13 mouse cellular contexts compared by ENCODE assay signal in genomic region chr15:99364022-99364530, GRCm38 (mm10). TPM values are rescaled to one million over a fixed set of nuclear protein-coding genes. Genes with fewer than 3 reads are reported as not detected.
DNase-seq lines count a peak whose midpoint lies in the region; ATAC-seq and TF ChIP-seq lines count a peak whose summit lies in the region.
"Had no signal": no experiment of that assay in that cellular context is flagged by ENCODE, and none has a peak within 500 bp of the region (broad histone marks: within the 10 kb centered on the region; RNA-seq: fewer than 3 reads in every experiment).

No protein-coding gene starts in this region.

- ATAC-seq in forebrain, embryonic 12.5 days (ENCODE audit: low FRiP score) = no peak
- ATAC-seq in forebrain, embryonic 11.5 days (replicated peaks; ENCODE audit: low FRiP score) = no peak
- no peak for ATAC-seq in embryonic facial prominence, embryonic 13.5 days (ENCODE audit: insufficient number of reproducible peaks, insufficient read depth, low FRiP score, low TSS enrichment, low read depth)
- ATAC-seq in neural tube, embryonic 15.5 days (ENCODE audit: low FRiP score) = no peak
- ATAC-seq: liver, embryonic 12.5 days had no signal

- peaks cover 15% of the 10 kb centered on the region for H3K4me1 ChIP-seq in forebrain, embryonic 12.5 days
- H3K4me1 ChIP-seq in forebrain, embryonic 11.5 days (replicated peaks; ENCODE audit: control insufficient read depth, insufficient read depth, low read length) = no peaks in the 10 kb centered on the region; the same call in 1 of the 2 replicates
- peaks cover 8% of the 10 kb centered on the region for H3K4me1 ChIP-seq in kidney, adult 2 months (ENCODE audit: control insufficient read depth, insufficient read depth, low read length)
- H3K4me1 ChIP-seq in embryonic facial prominence, embryonic 13.5 days = peaks cover 26% of the 10 kb centered on the region
- peaks cover 14% of the 10 kb centered on the region for H3K4me1 ChIP-seq in neural tube, embryonic 15.5 days

- no peak for DNase-seq in forebrain, embryonic 11.5 days (ENCODE audit: low spot score)
- DNase-seq in kidney, adult 2 months = no peak
- DNase-seq in kidney, adult 18-20 months = no peak
- DNase-seq in 3134 (ENCODE audit: extremely low read depth, insufficient read length, low spot score) = peak; percentile 42
- DNase-seq in adrenal gland, postnatal 10 days = no peak
- DNase-seq: cerebellum, postnatal 25 days; kidney, adult 8-10 months; right cerebral cortex, postnatal 4 days had no signal

- no peak for TF ChIP-seq POLR2A in kidney, adult 2 months (IDR thresholded peaks at IDR 0.05; ENCODE audit: low read depth, low read length)

- H3K9ac ChIP-seq in forebrain, embryonic 12.5 days = no peak overlapping the region
- H3K9ac ChIP-seq in forebrain, embryonic 11.5 days (ENCODE audit: low read length) = no peak overlapping the region
- H3K9ac ChIP-seq in embryonic facial prominence, embryonic 13.5 days = no peak overlapping the region
- no peak overlapping the region for H3K9ac ChIP-seq in neural tube, embryonic 15.5 days (replicated peaks)
- H3K9ac ChIP-seq: liver, embryonic 12.5 days had no signal

- 78% methylated on average over 7 of the region's 7 CpGs for WGBS in forebrain, embryonic 12.5 days
- 77% methylated on average over 7 of the region's 7 CpGs for WGBS in forebrain, embryonic 11.5 days
- 49% methylated on average over 7 of the region's 7 CpGs for WGBS in kidney, adult 2 months
- 64% methylated on average over 7 of the region's 7 CpGs for WGBS in embryonic facial prominence, embryonic 13.5 days
- 77% methylated on average over 7 of the region's 7 CpGs for WGBS in neural tube, embryonic 15.5 days

- no peak for TF ChIP-seq CTCF in kidney, adult 2 months (conservative IDR thresholded peaks at IDR 0.05; ENCODE audit: insufficient read depth, insufficient read length, low read depth, low read length)

- H3K4me3 ChIP-seq in forebrain, embryonic 12.5 days (replicated peaks) = no peak overlapping the region
- H3K4me3 ChIP-seq in forebrain, embryonic 11.5 days (ENCODE audit: low read depth, low read length) = no peak overlapping the region
- H3K4me3 ChIP-seq in kidney, adult 2 months (ENCODE audit: insufficient read depth, low read depth, low read length) = no peak overlapping the region
- H3K4me3 ChIP-seq in embryonic facial prominence, embryonic 13.5 days = no peak overlapping the region
- no peak overlapping the region for H3K4me3 ChIP-seq in neural tube, embryonic 15.5 days (replicated peaks)
- H3K4me3 ChIP-seq: left cerebral cortex, adult 2 months; liver, embryonic 12.5 days had no signal

- no peaks in the 10 kb centered on the region for H3K36me3 ChIP-seq in forebrain, embryonic 12.5 days (replicated peaks)
- no peaks in the 10 kb centered on the region; the same call in 1 of the 2 replicates for H3K36me3 ChIP-seq in forebrain, embryonic 11.5 days (ENCODE audit: control insufficient read depth, insufficient read depth, low read length)
- H3K36me3 ChIP-seq in kidney, adult 2 months (ENCODE audit: control insufficient read depth, insufficient read depth, low read length) = no peaks in the 10 kb centered on the region
- no peaks in the 10 kb centered on the region for H3K36me3 ChIP-seq in embryonic facial prominence, embryonic 13.5 days
- H3K36me3 ChIP-seq in neural tube, embryonic 15.5 days = no peaks in the 10 kb centered on the region
- H3K36me3 ChIP-seq: liver, embryonic 12.5 days had no signal

- 0 out of 2 replicates have a peak overlapping the region, but pooled peaks have one; percentile 19 for H3K27ac ChIP-seq in forebrain, embryonic 12.5 days
- H3K27ac ChIP-seq in forebrain, embryonic 11.5 days (ENCODE audit: low read depth, low read length) = no peak overlapping the region
- peak overlapping the region; percentile 66 for H3K27ac ChIP-seq in kidney, adult 2 months (ENCODE audit: insufficient read depth, low read depth, low read length)
- peak overlapping the region; percentile 55 for H3K27ac ChIP-seq in embryonic facial prominence, embryonic 13.5 days
- H3K27ac ChIP-seq in neural tube, embryonic 15.5 days (replicated peaks) = no peak overlapping the region
- H3K27ac ChIP-seq: left cerebral cortex, adult 2 months; liver, embryonic 12.5 days had no signal

- H3K27me3 ChIP-seq in forebrain, embryonic 12.5 days = no peaks in the 10 kb centered on the region
- no peaks in the 10 kb centered on the region for H3K27me3 ChIP-seq in forebrain, embryonic 11.5 days (ENCODE audit: control insufficient read depth, insufficient read depth, low read length)
- no peaks in the 10 kb centered on the region for H3K27me3 ChIP-seq in kidney, adult 2 months (replicated peaks; ENCODE audit: control insufficient read depth, insufficient read depth, low read length)
- H3K27me3 ChIP-seq in embryonic facial prominence, embryonic 13.5 days = no peaks in the 10 kb centered on the region
- no peaks in the 10 kb centered on the region for H3K27me3 ChIP-seq in neural tube, embryonic 15.5 days (replicated peaks)

- no peaks in the 10 kb centered on the region for H3K9me3 ChIP-seq in forebrain, embryonic 12.5 days
- no peaks in the 10 kb centered on the region for H3K9me3 ChIP-seq in forebrain, embryonic 11.5 days (ENCODE audit: control insufficient read depth, low read length)
- H3K9me3 ChIP-seq in embryonic facial prominence, embryonic 13.5 days = no peaks in the 10 kb centered on the region
- H3K9me3 ChIP-seq in neural tube, embryonic 15.5 days (replicated peaks) = no peaks in the 10 kb centered on the region
- H3K9me3 ChIP-seq: liver, embryonic 12.5 days had no signal

- H3K4me2 ChIP-seq in forebrain, embryonic 12.5 days = no peak overlapping the region
- no peak overlapping the region for H3K4me2 ChIP-seq in forebrain, embryonic 11.5 days (ENCODE audit: low read depth, low read length, severe bottlenecking)
- no peak overlapping the region for H3K4me2 ChIP-seq in embryonic facial prominence, embryonic 13.5 days
- no peak overlapping the region for H3K4me2 ChIP-seq in neural tube, embryonic 15.5 days
- H3K4me2 ChIP-seq: liver, embryonic 12.5 days had no signal

RNA-seq across cellular contexts. Expression of gene Fmnl3, which starts 6.2 kb away (rescaled TPM):
- polyA plus RNA-seq in forebrain, embryonic 12.5 days (2016; fragmentation: Nextera tagmentation; extraction: Ambion mirVana) = 12.1 and 14.1 TPM in 2 replicates
- 14.3 and 17.0 TPM in 2 replicates for polyA plus RNA-seq in forebrain, embryonic 11.5 days (2014; fragmentation: Nextera tagmentation; extraction: Ambion mirVana)
- polyA plus RNA-seq in kidney, adult 2 months (2012; rRNA removed) = 26.8 and 26.9 TPM in 2 replicates
- polyA plus RNA-seq in embryonic facial prominence, embryonic 13.5 days (2015; fragmentation: Nextera tagmentation; extraction: Ambion mirVana) = 29.0 and 29.5 TPM in 2 replicates
- polyA plus RNA-seq in neural tube, embryonic 15.5 days (2015; fragmentation: Nextera tagmentation; extraction: Ambion mirVana) = 7.9 and 11.9 TPM in 2 replicates
- 10 to 100 TPM; 27.6 to 31.7 TPM for total RNA-seq in adrenal gland, postnatal 10 days (2021)

RNA-seq across cellular contexts. Expression of gene Tmbim6, which starts 28.6 kb away (rescaled TPM):
- polyA plus RNA-seq in forebrain, embryonic 12.5 days (2016; fragmentation: Nextera tagmentation; extraction: Ambion mirVana) = 252 and 256 TPM in 2 replicates
- 229 and 267 TPM in 2 replicates for polyA plus RNA-seq in forebrain, embryonic 11.5 days (2014; fragmentation: Nextera tagmentation; extraction: Ambion mirVana)
- polyA plus RNA-seq in kidney, adult 2 months (2012; rRNA removed) = 2,322 and 2,701 TPM in 2 replicates
- 266 and 285 TPM in 2 replicates for polyA plus RNA-seq in embryonic facial prominence, embryonic 13.5 days (2015; fragmentation: Nextera tagmentation; extraction: Ambion mirVana)
- 289 and 350 TPM in 2 replicates for polyA plus RNA-seq in neural tube, embryonic 15.5 days (2015; fragmentation: Nextera tagmentation; extraction: Ambion mirVana)
- 100 to 1,000 TPM; 581 to 642 TPM for total RNA-seq in adrenal gland, postnatal 10 days (2021)

Comparison
In these comparisons a context has a peak if more than half of its experiments do, and no peak if none do; other contexts are left out.
1. H3K27ac ChIP-seq: peak in forebrain, embryonic 12.5 days (single experiment), kidney, adult 2 months (single experiment) and embryonic facial prominence, embryonic 13.5 days (single experiment); none in forebrain, embryonic 11.5 days (single experiment) and neural tube, embryonic 15.5 days (single experiment).